Mouse (Mus musculus): ENCODE measurements around the gene Olfr213. TPM values are rescaled to one million over a fixed set of nuclear protein-coding genes. Genes with fewer than 3 reads are reported as not detected.
"Not testable (repeated sequence)": the region's sequence is repeated elsewhere in the genome, so short reads cannot be mapped to it uniquely, and the experiment has no call there.

Gene Olfr213
- total RNA-seq (2017), result not detected in 3 replicates

DNA sequence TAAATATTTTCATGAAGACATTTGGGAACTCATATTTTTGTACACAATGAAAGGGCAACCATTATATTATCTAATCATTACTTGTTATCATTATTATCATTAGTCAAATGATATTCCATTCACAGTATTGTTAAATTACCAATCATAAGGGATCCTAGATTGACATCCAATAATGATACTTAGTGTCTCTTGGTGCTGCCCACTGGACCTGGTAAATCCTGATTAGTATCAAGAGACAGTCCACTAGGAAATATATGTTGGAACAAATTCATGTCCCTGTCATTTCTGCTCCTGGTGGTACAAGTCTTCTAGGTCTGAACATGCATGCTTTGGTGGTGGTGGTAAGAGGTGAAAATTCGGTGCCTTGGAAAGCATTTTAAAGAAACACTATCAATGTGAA is at the start of gene Olfr213:
Olfr213 (plus strand) TSS at position 301 of the 400 bp plus-strand sequence.
- ATAC-seq (replicated peaks; ENCODE audit: insufficient number of reproducible peaks, low FRiP score, low TSS enrichment, poor library complexity, severe bottlenecking), result no peak

DNA sequence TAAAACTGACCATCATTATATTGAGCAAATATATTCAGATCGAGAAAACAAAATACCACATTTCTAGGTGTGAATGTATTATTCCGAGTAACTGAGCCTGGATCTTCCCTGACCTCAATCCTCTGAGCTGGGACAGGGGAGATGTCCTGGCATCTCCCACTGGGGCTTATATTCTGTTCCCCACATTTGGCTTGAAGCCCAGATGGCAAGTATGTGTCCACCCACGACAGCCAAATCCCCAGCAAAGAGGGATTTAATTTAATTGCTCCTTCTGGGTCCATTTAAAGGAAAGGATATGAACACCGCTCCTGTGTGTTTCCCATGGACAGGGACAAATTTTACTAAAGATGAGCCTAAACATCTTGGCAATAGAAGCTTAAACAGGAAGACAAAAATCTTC is 49.5 kb upstream of the Olfr213 start, which contains the start of gene Olfr211:
Olfr211 (plus strand) TSS at position 301 of the 400 bp plus-strand sequence.
- no peak for ATAC-seq (replicated peaks; ENCODE audit: insufficient number of reproducible peaks, low FRiP score, low TSS enrichment, poor library complexity, severe bottlenecking)

DNA sequence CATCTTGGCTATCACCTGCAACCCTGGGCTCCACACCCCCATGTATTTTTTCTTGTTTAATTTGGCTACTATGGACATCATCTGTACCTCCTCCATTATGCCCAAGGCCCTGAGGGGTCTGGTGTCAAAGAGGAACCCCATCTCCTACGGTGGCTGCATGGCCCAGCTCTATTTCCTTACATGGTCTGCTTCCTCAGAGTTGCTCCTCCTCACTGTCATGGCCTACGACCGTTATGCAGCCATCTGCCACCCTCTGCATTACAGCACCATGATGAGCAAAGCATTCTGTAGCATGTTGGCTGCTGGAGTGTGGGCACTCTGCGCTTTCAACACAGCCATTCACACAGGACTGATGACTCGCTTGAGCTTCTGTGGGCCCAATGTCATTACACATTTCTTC is 44.5 kb upstream of the Olfr213 start:
- ATAC-seq (replicated peaks; ENCODE audit: insufficient number of reproducible peaks, low FRiP score, low TSS enrichment, poor library complexity, severe bottlenecking), result no peak

DNA sequence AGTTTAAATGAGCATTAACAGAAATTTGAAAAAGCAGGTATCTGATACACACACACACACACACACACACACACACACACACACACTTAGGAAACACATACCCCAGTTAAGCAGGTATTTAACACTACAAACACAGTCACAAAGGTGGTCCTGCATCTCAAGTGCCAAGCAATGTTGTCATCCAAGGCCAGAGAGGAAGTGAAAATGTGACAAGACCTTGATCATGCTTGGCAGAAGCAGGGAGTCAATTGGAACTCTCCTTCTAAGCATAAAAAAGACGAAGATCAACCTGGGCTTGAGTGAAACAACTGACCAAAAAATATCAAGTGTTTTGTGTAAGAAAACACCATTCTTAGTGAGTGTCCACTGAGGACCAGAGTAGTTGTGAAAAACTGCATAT is 42.3 kb upstream of the Olfr213 start:
- ATAC-seq (replicated peaks; ENCODE audit: insufficient number of reproducible peaks, low FRiP score, low TSS enrichment, poor library complexity, severe bottlenecking), result no peak

DNA sequence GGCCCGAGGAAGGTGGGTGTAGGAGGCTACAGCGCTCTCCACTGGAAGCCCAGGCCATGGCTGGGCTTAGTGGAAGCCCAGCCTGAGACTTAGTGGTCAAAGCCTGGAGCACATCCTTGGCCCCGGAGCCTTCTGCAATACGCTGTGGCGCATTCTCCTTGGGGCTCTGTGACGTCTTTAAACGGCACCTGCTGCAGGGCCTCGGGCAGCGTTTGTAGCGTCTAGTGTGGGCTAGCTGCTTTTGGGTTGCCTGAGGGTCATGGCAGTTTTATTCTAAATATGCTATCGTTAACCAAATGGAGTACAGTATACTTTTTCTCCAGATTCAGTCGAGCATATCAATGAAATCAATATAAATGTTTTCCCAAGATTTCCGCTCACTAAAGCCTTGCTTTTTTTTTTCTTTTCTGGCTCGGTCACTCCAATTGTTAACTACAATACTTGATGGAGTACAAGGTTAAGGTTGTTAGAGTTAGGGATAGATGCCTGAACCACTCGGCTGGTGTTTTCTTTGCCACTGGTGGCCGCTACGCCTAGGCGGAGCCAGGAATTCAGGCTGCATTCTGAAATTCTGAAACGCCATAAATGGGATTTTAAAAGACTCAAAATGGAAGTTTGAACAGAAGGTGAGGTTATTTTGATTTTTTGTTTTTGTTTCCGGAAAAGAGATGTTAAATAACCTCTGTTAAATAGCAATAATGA is 31.8 kb upstream of the Olfr213 start, which contains the start of gene Olfr212:
Olfr212 (plus strand) TSS at position 215 of the 702 bp plus-strand sequence.
- ATAC-seq (replicated peaks; ENCODE audit: insufficient number of reproducible peaks, low FRiP score, low TSS enrichment, poor library complexity, severe bottlenecking), result 0 out of 2 replicates have a peak, but pooled peaks have one; percentile 31

DNA sequence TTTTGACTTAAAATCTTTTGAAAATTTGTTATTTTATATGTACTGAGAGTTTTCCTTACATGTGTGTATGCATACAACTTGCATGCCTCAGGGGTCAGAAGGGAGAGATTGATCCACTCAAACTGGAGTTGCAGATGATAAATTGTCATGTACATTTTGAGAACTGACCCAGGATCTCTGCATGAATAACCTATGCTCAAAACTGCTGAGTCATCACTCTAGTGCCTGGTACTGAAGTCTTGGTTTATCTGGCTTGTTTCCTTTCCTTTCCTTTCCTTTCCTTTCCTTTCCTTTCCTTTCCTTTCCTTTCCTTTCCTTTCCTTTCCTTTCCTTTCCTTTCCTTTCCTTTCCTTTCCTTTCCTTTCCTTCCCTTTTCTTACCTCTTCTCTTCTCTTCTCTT is 23.4 kb upstream of the Olfr213 start:
- no peak for ATAC-seq (replicated peaks; ENCODE audit: insufficient number of reproducible peaks, low FRiP score, low TSS enrichment, poor library complexity, severe bottlenecking)

DNA sequence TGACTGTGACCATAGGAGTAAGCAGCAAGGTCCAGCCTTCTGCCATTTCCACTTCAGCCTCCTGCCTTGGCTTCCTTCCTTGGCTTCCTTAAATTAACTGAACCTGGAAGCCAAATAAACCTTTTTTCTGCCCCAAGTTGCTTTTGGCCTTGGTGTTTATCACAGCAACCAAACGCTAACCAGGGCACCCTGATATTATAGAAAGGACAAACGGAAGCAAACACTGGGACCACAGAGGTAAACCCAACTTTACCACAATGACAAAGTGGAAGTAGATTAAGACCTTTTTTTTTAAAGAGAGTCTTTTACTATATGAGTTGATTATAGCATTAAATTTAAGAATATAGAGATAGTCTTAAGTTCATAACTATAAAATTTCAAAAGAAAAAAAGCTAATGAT is 4.2 kb downstream of the Olfr213 start:
- ATAC-seq (replicated peaks; ENCODE audit: insufficient number of reproducible peaks, low FRiP score, low TSS enrichment, poor library complexity, severe bottlenecking), result no peak

DNA sequence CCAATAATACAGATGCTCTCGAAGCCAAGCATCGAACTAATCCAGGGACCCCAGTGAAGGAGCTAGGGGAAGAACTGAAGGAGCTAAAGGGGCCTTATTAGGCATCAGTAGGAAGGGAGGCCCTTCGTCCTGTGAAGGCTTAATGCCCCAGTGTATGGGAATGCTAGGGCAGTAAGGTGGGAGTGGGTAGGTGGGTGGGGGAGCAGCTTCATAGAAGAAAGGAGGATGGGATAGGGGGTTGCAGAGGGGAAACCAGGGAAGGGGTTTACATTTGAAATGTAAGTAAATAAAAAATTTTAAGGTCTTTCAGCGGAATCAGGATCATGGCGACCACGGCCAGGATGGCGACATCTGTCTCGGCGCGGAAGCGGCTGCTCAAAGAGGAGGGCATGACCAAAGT is 12.6 kb downstream of the Olfr213 start, which contains the start of gene Gm5580:
Gm5580 (plus strand) TSS at position 301 of the 400 bp plus-strand sequence.
- ATAC-seq (replicated peaks; ENCODE audit: insufficient number of reproducible peaks, low FRiP score, low TSS enrichment, poor library complexity, severe bottlenecking), result not testable (repeated sequence)

DNA sequence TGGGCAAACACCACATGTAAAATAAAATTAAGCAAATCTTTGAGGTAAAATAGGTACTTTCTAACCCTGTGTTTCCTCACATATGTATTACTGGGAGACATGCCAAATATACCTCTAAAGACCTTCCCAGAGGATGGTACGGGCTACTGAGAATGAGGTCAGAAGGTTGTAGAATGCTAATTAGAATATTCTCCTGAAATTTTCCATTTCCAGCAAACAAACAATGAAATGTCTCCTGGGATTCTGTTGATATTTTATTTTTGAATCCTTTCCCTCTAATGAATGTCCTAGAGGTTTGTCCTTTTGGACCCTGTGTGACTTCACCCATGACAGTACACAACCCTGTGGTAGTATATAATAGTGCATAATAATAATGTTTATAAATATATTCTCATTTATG is 15.7 kb downstream of the Olfr213 start, which contains the start of gene Olfr214:
Olfr214 (plus strand) TSS at position 301 of the 400 bp plus-strand sequence.
- ATAC-seq (replicated peaks; ENCODE audit: insufficient number of reproducible peaks, low FRiP score, low TSS enrichment, poor library complexity, severe bottlenecking), result no peak

DNA sequence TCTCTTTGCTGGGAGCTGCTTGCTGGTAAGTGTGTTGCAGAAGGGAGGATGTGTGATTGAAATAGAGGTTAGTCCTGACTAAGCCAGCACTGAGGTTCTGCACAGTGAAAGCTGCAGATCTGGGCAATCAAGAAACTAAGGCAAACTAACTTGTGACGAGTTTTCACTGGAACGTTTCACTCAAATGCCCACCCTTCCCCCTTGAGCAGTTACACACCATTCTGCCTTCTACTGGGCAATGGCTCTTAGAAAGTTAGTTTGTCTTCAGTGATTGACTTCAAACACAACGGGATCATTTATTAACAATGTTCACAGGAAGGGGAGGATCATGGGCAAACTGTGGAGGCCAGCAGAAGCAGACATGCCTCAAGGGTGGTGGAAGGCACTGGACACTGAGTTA is 16.7 kb downstream of the Olfr213 start:
- no peak for ATAC-seq (replicated peaks; ENCODE audit: insufficient number of reproducible peaks, low FRiP score, low TSS enrichment, poor library complexity, severe bottlenecking)

DNA sequence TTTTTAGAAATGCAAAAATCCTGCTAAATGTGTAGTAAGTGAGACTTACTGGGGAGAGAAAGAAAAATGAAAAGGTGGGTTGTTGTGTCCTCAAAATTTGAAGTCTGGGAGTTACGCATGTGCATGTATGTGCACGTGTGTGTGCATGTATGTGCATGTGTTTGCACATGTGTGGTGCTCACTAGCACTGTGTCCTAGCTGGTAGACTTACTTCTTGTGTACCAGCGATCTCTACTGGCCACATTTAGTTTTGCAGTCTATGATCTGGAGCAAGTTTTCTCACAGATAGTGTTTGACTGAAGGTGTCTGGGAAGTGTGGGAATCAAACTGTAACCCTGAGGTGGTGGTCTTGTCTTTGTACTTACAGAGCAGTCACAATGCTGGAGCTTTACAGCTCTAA is 31.6 kb downstream of the Olfr213 start:
- peak; percentile 80 for ATAC-seq (replicated peaks; ENCODE audit: insufficient number of reproducible peaks, low FRiP score, low TSS enrichment, poor library complexity, severe bottlenecking)

DNA sequence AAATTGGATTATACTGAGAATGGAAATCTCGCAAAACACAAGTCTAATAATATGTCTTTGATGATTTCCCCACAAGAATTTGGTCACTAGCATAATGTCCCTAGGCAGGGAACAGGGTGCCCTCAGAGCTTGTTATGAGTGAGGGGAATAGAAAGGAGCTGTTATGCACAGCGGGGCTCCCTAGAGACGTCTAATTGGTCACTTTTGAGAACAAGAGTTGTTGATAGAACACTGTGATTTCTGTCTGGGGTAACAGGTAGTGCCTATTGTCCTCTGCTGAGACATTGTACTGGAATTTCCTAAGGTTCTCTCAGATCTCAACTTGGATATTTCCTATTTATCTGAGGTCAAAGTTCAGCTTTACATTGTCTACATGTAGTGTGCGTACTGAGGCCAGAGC is 45.8 kb downstream of the Olfr213 start, which contains the start of gene Olfr215:
Olfr215 (minus strand) TSS at position 101 of the 400 bp plus-strand sequence.
- no peak for ATAC-seq (replicated peaks; ENCODE audit: insufficient number of reproducible peaks, low FRiP score, low TSS enrichment, poor library complexity, severe bottlenecking)

Other genes starting within 250 kb of the Olfr213 start
- gene March8, start 200.4 kb upstream of the Olfr213 start, total RNA-seq (2017), result 13.5 to 21.6 TPM (median 13.8 TPM) in 3 replicates
- gene Alox5, start 77.3 kb upstream of the Olfr213 start, total RNA-seq (2017), result 43.3 to 92.8 TPM (median 76.9 TPM) in 3 replicates
- not detected in 3 replicates for gene Olfr211, start 49.4 kb upstream of the Olfr213 start, total RNA-seq (2017)
- not detected in 3 replicates for gene Olfr212, start 31.9 kb upstream of the Olfr213 start, total RNA-seq (2017)
- gene Gm5580, start 12.7 kb downstream of the Olfr213 start, total RNA-seq (2017), result not detected in 3 replicates
- not detected in 3 replicates for gene Olfr214, start 15.8 kb downstream of the Olfr213 start, total RNA-seq (2017)
- gene Olfr215, start 45.7 kb downstream of the Olfr213 start, total RNA-seq (2017), result not detected in 3 replicates
- 10.3 to 14.1 TPM (median 11.5 TPM) in 3 replicates for gene Zfp422, start 90.5 kb downstream of the Olfr213 start, total RNA-seq (2017)
- gene Depp1, start 112.2 kb downstream of the Olfr213 start, total RNA-seq (2017), result 0.38 TPM in 1 of 3 replicates, not detected in the others
- 124 to 138 TPM (median 133 TPM) in 3 replicates for gene Rassf4, start 135.5 kb downstream of the Olfr213 start, total RNA-seq (2017)
- 0.29 to 0.68 TPM (median 0.32 TPM) in 3 replicates for gene Tmem72, start 178.5 kb downstream of the Olfr213 start, total RNA-seq (2017)